In genomic region chr2:31463696-31464528, GRCm38 (mm10) we compare ENCODE assay signal across 17 mouse cellular contexts. TPM values are rescaled to one million over a fixed set of nuclear protein-coding genes. Genes with fewer than 3 reads are reported as not detected.
A peak's percentile ranks its signal among the peaks of the same experiment; 100 is the strongest.
DNase-seq lines count a peak whose midpoint lies in the region; ATAC-seq and TF ChIP-seq lines count a peak whose summit lies in the region.
"Had no signal": no experiment of that assay in that cellular context is flagged by ENCODE, and none has a peak within 500 bp of the region (broad histone marks: within the 10 kb centered on the region; RNA-seq: fewer than 3 reads in every experiment).

No protein-coding gene starts in this region.

- peak overlapping the region; percentile 87 for H3K27ac ChIP-seq in liver, adult 2 months (replicated peaks; ENCODE audit: insufficient read depth, low read depth, low read length)
- peak overlapping the region; percentile 33; the same call in 1 of the 2 replicates for H3K27ac ChIP-seq in stomach, embryonic 15.5 days
- H3K27ac ChIP-seq in forebrain, embryonic 13.5 days = no peak overlapping the region
- H3K27ac ChIP-seq: embryonic facial prominence, embryonic 13.5 days; forebrain, embryonic 12.5 days; heart, embryonic 13.5 days; hindbrain, embryonic 10.5 days; liver, embryonic 14.5 days; macrophage had no signal

- peak; percentile 78 for DNase-seq in liver, adult 2 months (ENCODE audit: extremely low read depth, low read depth, low spot score)
- no peak for DNase-seq in liver
- DNase-seq in kidney, postnatal 14 days = peak; percentile 58
- no peak for DNase-seq in adrenal gland, postnatal 4 days (ENCODE audit: low spot score in 2 of 2)
- no peak for DNase-seq in adrenal gland, postnatal 10 days
- DNase-seq: cerebellum, postnatal 36 days; gastrocnemius, postnatal 10 days; right cerebral cortex, postnatal 4 days had no signal

- no peaks in the 10 kb centered on the region for H3K9me3 ChIP-seq in stomach, embryonic 15.5 days
- H3K9me3 ChIP-seq in forebrain, embryonic 13.5 days (replicated peaks) = no peaks in the 10 kb centered on the region
- H3K9me3 ChIP-seq: embryonic facial prominence, embryonic 13.5 days; forebrain, embryonic 12.5 days; heart, embryonic 13.5 days; hindbrain, embryonic 10.5 days had no signal

- H3K36me3 ChIP-seq in liver, adult 2 months (ENCODE audit: control insufficient read depth, insufficient read depth, low read length) = no peaks in the 10 kb centered on the region
- H3K36me3 ChIP-seq in stomach, embryonic 15.5 days = no peaks in the 10 kb centered on the region
- H3K36me3 ChIP-seq in forebrain, embryonic 13.5 days (ENCODE audit: poor library complexity, severe bottlenecking) = no peaks in the 10 kb centered on the region
- H3K36me3 ChIP-seq: embryonic facial prominence, embryonic 13.5 days; forebrain, embryonic 12.5 days; heart, embryonic 13.5 days; hindbrain, embryonic 10.5 days had no signal

- peak overlapping the region; percentile 32; the same call in 1 of the 2 replicates for H3K9ac ChIP-seq in liver, adult 2 months (ENCODE audit: low read depth, low read length)
- H3K9ac ChIP-seq in stomach, embryonic 15.5 days = no peak overlapping the region
- H3K9ac ChIP-seq in forebrain, embryonic 13.5 days = no peak overlapping the region
- H3K9ac ChIP-seq: embryonic facial prominence, embryonic 13.5 days; forebrain, embryonic 12.5 days; heart, embryonic 13.5 days; liver, embryonic 14.5 days had no signal

- no peaks in the 10 kb centered on the region for H3K27me3 ChIP-seq in liver, adult 2 months (ENCODE audit: control insufficient read depth, insufficient read depth, low read length)
- H3K27me3 ChIP-seq in stomach, embryonic 15.5 days (replicated peaks) = 0 out of 2 replicates have a peak, but pooled peaks cover 8% of the 10 kb centered on the region
- H3K27me3 ChIP-seq in forebrain, embryonic 13.5 days = peaks cover 70% of the 10 kb centered on the region

- peaks cover 26% of the 10 kb centered on the region for H3K4me1 ChIP-seq in liver, adult 2 months (ENCODE audit: control insufficient read depth, insufficient read depth, low read length)
- peaks cover 15% of the 10 kb centered on the region for H3K4me1 ChIP-seq in stomach, embryonic 15.5 days
- peaks cover 11% of the 10 kb centered on the region for H3K4me1 ChIP-seq in forebrain, embryonic 13.5 days

- WGBS in liver, adult 2 months = 18% methylated on average over 8 of the region's 8 CpGs
- WGBS in stomach, embryonic 15.5 days = 45% methylated on average over 8 of the region's 8 CpGs
- 65% methylated on average over 8 of the region's 8 CpGs for WGBS in forebrain, embryonic 13.5 days

- no peak overlapping the region for H3K4me2 ChIP-seq in stomach, embryonic 15.5 days
- no peak overlapping the region for H3K4me2 ChIP-seq in forebrain, embryonic 13.5 days
- H3K4me2 ChIP-seq: embryonic facial prominence, embryonic 13.5 days; forebrain, embryonic 12.5 days; heart, embryonic 13.5 days had no signal

- TF ChIP-seq POLR2A in liver, adult 2 months (IDR thresholded peaks at IDR 0.05; ENCODE audit: extremely low read depth, insufficient read depth, low read length) = 0 out of 2 replicates have a peak, but pooled peaks have one; percentile 14

- TF ChIP-seq CTCF in liver, adult 2 months (IDR thresholded peaks at IDR 0.05; ENCODE audit: low read depth, low read length) = no peak

- no peaks in the 10 kb centered on the region for H3K79me2 ChIP-seq in liver, adult 2 months (ENCODE audit: control insufficient read depth, insufficient read depth, low read length)

- H3K4me3 ChIP-seq in liver, adult 2 months (ENCODE audit: insufficient read depth, low read depth, low read length) = no peak overlapping the region
- no peak overlapping the region for H3K4me3 ChIP-seq in stomach, embryonic 15.5 days (replicated peaks)
- H3K4me3 ChIP-seq in forebrain, embryonic 13.5 days = no peak overlapping the region
- H3K4me3 ChIP-seq: embryonic facial prominence, embryonic 13.5 days; forebrain, embryonic 12.5 days; heart, embryonic 13.5 days; hindbrain, embryonic 10.5 days had no signal

- peak; percentile 36 for ATAC-seq in inflammation-experienced regulatory T-cells, adult 6 months
- ATAC-seq in stomach, embryonic 15.5 days (ENCODE audit: insufficient read depth, low FRiP score, low read depth) = no peak
- no peak for ATAC-seq in forebrain, embryonic 13.5 days

RNA-seq across cellular contexts. Expression of gene Ass1, which starts 6.1 kb away (rescaled TPM):
- 3,064 and 4,344 TPM in 2 replicates for total RNA-seq in liver, adult 2 months (2014; rRNA removed)
- polyA plus RNA-seq in liver, adult 2 months (2012; rRNA removed) = 3,470 and 3,993 TPM in 2 replicates
- 100 to 1,000 TPM; 342 to 389 (median 381) TPM for polyA plus RNA-seq in inflammation-experienced regulatory T-cells, adult 6 months (2017; shearing (Covaris generic))
- 153 and 178 TPM in 2 replicates for polyA plus RNA-seq in stomach, embryonic 15.5 days (2015; fragmentation: Nextera tagmentation; extraction: Ambion mirVana)
- 5.6 and 5.9 TPM in 2 replicates for polyA plus RNA-seq in forebrain, embryonic 13.5 days (2015; fragmentation: Nextera tagmentation; extraction: Ambion mirVana)
- total RNA-seq in adrenal gland, postnatal 4 days (2021) = 10 to 100 TPM; 53.1 to 95.2 TPM
- 100 to 1,000 TPM in 1 of 2 experiments, 10 to 100 TPM in 1; 61.2 to 175 TPM for total RNA-seq in adrenal gland, postnatal 10 days (2021)

Comparison
In these comparisons a context has a peak if more than half of its experiments do, and no peak if none do; other contexts are left out.
1. DNase-seq: peak in liver, adult 2 months (single experiment) and kidney, postnatal 14 days (single experiment); none in liver (single experiment), adrenal gland, postnatal 4 days (0 of 2) and adrenal gland, postnatal 10 days (single experiment).
2. RNA of gene Ass1, which starts 6.1 kb away (polyA plus RNA-seq): 3,470 to 3,993 TPM in liver, adult 2 months, 342 to 389 TPM in inflammation-experienced regulatory T-cells, adult 6 months and 153 to 178 TPM in stomach, embryonic 15.5 days; 5.6 to 5.9 TPM in forebrain, embryonic 13.5 days; every median in the first group is over 10 times any median in the second.